Mouse (Mus musculus) common myeloid progenitor, adult 5-6 weeks (primary cell): ENCODE results near the gene Znhit6. TPM values are rescaled to one million over a fixed set of nuclear protein-coding genes. Genes with fewer than 3 reads are reported as not detected.

Source experiments
- ATAC-seq: replicated peaks from 2 replicates; pipeline ENCODE4 v1.8.0; 2016; ENCODE audit warnings: low read depth, mild to moderate bottlenecking, moderate TSS enrichment, inconsistent platforms; ENCODE audit not compliant: poor library complexity, severe bottlenecking
- total RNA-seq: library from RNA; stranded (forward); fragments of 200-1000, 187-1606 nt; gene quantifications from 2 replicates; pipeline ENCODE4 v1.2.3, GENCODE M21; 2017

Znhit6 gene
- total RNA-seq, 1 experiment from 2014 or later, result 32.7 TPM

GRCm38 (mm10) chr3:145602410-145603206 lies 26.6 kb downstream of the Znhit6 start:
- ATAC-seq, result peak; percentile 42

- ATAC-seq, result no peak
Measured at GRCm38 (mm10) chr3:145605437-145606123, 29.6 kb downstream of the Znhit6 start.

- ATAC-seq, result no peak
Measured at GRCm38 (mm10) chr3:145608320-145608719, 32.3 kb downstream of the Znhit6 start.

- peak; percentile 71 for ATAC-seq
Measured at GRCm38 (mm10) chr3:145612662-145613061, 36.7 kb downstream of the Znhit6 start.

GRCm38 (mm10) chr3:145613234-145613633 lies 37.2 kb downstream of the Znhit6 start:
- ATAC-seq, result no peak

- ATAC-seq, result peak; percentile 40
Measured at GRCm38 (mm10) chr3:145614362-145615115, 38.5 kb downstream of the Znhit6 start.

- peak; percentile 63 for ATAC-seq
Measured at GRCm38 (mm10) chr3:145618299-145618698, 42.3 kb downstream of the Znhit6 start.

GRCm38 (mm10) chr3:145619621-145620365 lies 43.8 kb downstream of the Znhit6 start:
- no peak for ATAC-seq

- ATAC-seq, result no peak
Measured at GRCm38 (mm10) chr3:145621209-145621608, 45.2 kb downstream of the Znhit6 start.

GRCm38 (mm10) chr3:145623047-145623446 lies 47.0 kb downstream of the Znhit6 start:
- ATAC-seq, result no peak

- ATAC-seq, result no peak
Measured at GRCm38 (mm10) chr3:145624786-145625185, 48.8 kb downstream of the Znhit6 start.

- ATAC-seq, result no peak
Measured at GRCm38 (mm10) chr3:145625546-145625945, 49.5 kb downstream of the Znhit6 start.

- no peak for ATAC-seq
Measured at GRCm38 (mm10) chr3:145626063-145626462, 50.1 kb downstream of the Znhit6 start.

- ATAC-seq, result peak; percentile 93
Measured at GRCm38 (mm10) chr3:145627830-145628229, 51.8 kb downstream of the Znhit6 start.

GRCm38 (mm10) chr3:145628643-145629042 lies 52.6 kb downstream of the Znhit6 start:
- no peak for ATAC-seq

- no peak for ATAC-seq
Measured at GRCm38 (mm10) chr3:145632888-145633287, 56.9 kb downstream of the Znhit6 start.

GRCm38 (mm10) chr3:145634002-145634710 lies 58.2 kb downstream of the Znhit6 start:
- ATAC-seq, result no peak

- no peak for ATAC-seq
Measured at GRCm38 (mm10) chr3:145640170-145640569, 64.2 kb downstream of the Znhit6 start.

- 0 out of 2 replicates have a peak, but pooled peaks have one; percentile 18 for ATAC-seq
Measured at GRCm38 (mm10) chr3:145640583-145640982, 64.6 kb downstream of the Znhit6 start.
